Mouse (Mus musculus) megakaryocyte, embryonic 14.5 days (primary cell): ENCODE data around the gene Slc35c2. TPM values are rescaled to one million over a fixed set of nuclear protein-coding genes. Genes with fewer than 3 reads are reported as not detected.

Source experiments
- H3K27me3 ChIP-seq: replicated peaks from 2 replicates; pipeline ENCODE3; 2012; ENCODE audit warnings: inconsistent platforms
- H3K36me3 ChIP-seq: replicated peaks from 2 replicates; pipeline ENCODE3; 2012; ENCODE audit warnings: low read length, inconsistent platforms, mixed read lengths
- H3K4me1 ChIP-seq: 2 replicates; pipeline ENCODE4 v1.6.1; 2012; ENCODE audit warnings: inconsistent platforms
- H3K4me3 ChIP-seq: replicated peaks from 2 replicates; pipeline ENCODE3; 2012; ENCODE audit warnings: moderate library complexity, mild to moderate bottlenecking, inconsistent platforms
- H3K9me3 ChIP-seq: 2 replicates; pipeline ENCODE4 v1.6.1; 2012; ENCODE audit warnings: inconsistent platforms
- FLI1 ChIP-seq: IDR thresholded peaks from 2 replicates; pipeline ENCODE4 v1.6.1; 2012; ENCODE audit warnings: low read length, inconsistent platforms, mixed read lengths
- GATA1 ChIP-seq: IDR thresholded peaks from 3 replicates; pipeline ENCODE4 v1.6.1; 2012; ENCODE audit warnings: mixed read lengths, low read length, inconsistent platforms, borderline replicate concordance
- polyA plus RNA-seq: library from polyadenylated mRNA; stranded (reverse); fragments of >175 nt; gene quantifications from 2 replicates; pipeline ENCODE4 v1.2.3, GENCODE M21; 2012; ENCODE audit warnings: low replicate concordance; ENCODE audit not compliant: insufficient read depth

Gene Slc35c2
- polyA plus RNA-seq, 1 experiment = 62.9 TPM

GRCm38 (mm10) chr2:165323484-165323883 lies 35.8 kb upstream of the Slc35c2 start:
- Histone ChIP-seq H3K4me1 (peaks cover 94% of the 10 kb centered on the region), H3K27me3 (no peaks in the 10 kb centered on the region)

GRCm38 (mm10) chr2:165321981-165322735 lies 34.5 kb upstream of the Slc35c2 start:
- TF ChIP-seq FLI1 = no peak
- TF ChIP-seq GATA1 = no peak
- Histone ChIP-seq H3K36me3 (peaks cover 44% of the 10 kb centered on the region), H3K4me3 (peak overlapping the region; percentile 86), H3K9me3 (no peaks in the 10 kb centered on the region), H3K27me3 (no peaks in the 10 kb centered on the region), H3K4me1 (peaks cover 94% of the 10 kb centered on the region)

More at GRCm38 (mm10) chr2:165323484-165323883, 35.8 kb upstream of the Slc35c2 start:
- no peak for TF ChIP-seq GATA1
- no peak for TF ChIP-seq FLI1
- Histone ChIP-seq H3K36me3 (peaks cover 32% of the 10 kb centered on the region), H3K4me3 (peak overlapping the region; percentile 46), H3K9me3 (no peaks in the 10 kb centered on the region)

GRCm38 (mm10) chr2:165321381-165321888 lies 33.8 kb upstream of the Slc35c2 start:
- Histone ChIP-seq H3K9me3 (no peaks in the 10 kb centered on the region), H3K4me1 (peaks cover 95% of the 10 kb centered on the region), H3K27me3 (no peaks in the 10 kb centered on the region), H3K4me3 (peak overlapping the region; percentile 86), H3K36me3 (peaks cover 51% of the 10 kb centered on the region)
- TF ChIP-seq GATA1 (no peak), FLI1 (no peak)

- TF ChIP-seq FLI1 (no peak), GATA1 (no peak)
- Histone ChIP-seq H3K9me3 (no peaks in the 10 kb centered on the region), H3K27me3 (no peaks in the 10 kb centered on the region), H3K4me3 (peak overlapping the region; percentile 86), H3K4me1 (peaks cover 99% of the 10 kb centered on the region), H3K36me3 (peaks cover 59% of the 10 kb centered on the region)
Observed at GRCm38 (mm10) chr2:165320531-165321150, 33.0 kb upstream of the Slc35c2 start.

GRCm38 (mm10) chr2:165319503-165319902 lies 31.8 kb upstream of the Slc35c2 start:
- Histone ChIP-seq H3K9me3 (no peaks in the 10 kb centered on the region), H3K27me3 (no peaks in the 10 kb centered on the region), H3K36me3 (peaks cover 70% of the 10 kb centered on the region), H3K4me1 (peaks cover 91% of the 10 kb centered on the region), H3K4me3 (peak overlapping the region; percentile 53)
- no peak for TF ChIP-seq GATA1
- no peak for TF ChIP-seq FLI1

GRCm38 (mm10) chr2:165318941-165319340 lies 31.3 kb upstream of the Slc35c2 start:
- TF ChIP-seq GATA1 (no peak), FLI1 (no peak)
- peaks cover 71% of the 10 kb centered on the region for H3K36me3 ChIP-seq
- no peak overlapping the region for H3K4me3 ChIP-seq
- peaks cover 86% of the 10 kb centered on the region for H3K4me1 ChIP-seq
- H3K9me3 ChIP-seq = no peaks in the 10 kb centered on the region
- H3K27me3 ChIP-seq = no peaks in the 10 kb centered on the region

- no peaks in the 10 kb centered on the region for H3K27me3 ChIP-seq
- H3K4me3 ChIP-seq = peak overlapping the region; percentile 64
- H3K4me1 ChIP-seq = peaks cover 74% of the 10 kb centered on the region
- no peaks in the 10 kb centered on the region for H3K9me3 ChIP-seq
- TF ChIP-seq FLI1 (no peak), GATA1 (no peak)
- H3K36me3 ChIP-seq = peaks cover 71% of the 10 kb centered on the region
Observed at GRCm38 (mm10) chr2:165317621-165318263, 30.1 kb upstream of the Slc35c2 start.

- peaks cover 66% of the 10 kb centered on the region for H3K4me1 ChIP-seq
- no peak for TF ChIP-seq FLI1
- no peak for TF ChIP-seq GATA1
- peak overlapping the region; percentile 26 for H3K4me3 ChIP-seq
- peaks cover 71% of the 10 kb centered on the region for H3K36me3 ChIP-seq
- no peaks in the 10 kb centered on the region for H3K9me3 ChIP-seq
- no peaks in the 10 kb centered on the region for H3K27me3 ChIP-seq
Observed at GRCm38 (mm10) chr2:165316837-165317473, 29.3 kb upstream of the Slc35c2 start.

- no peaks in the 10 kb centered on the region for H3K9me3 ChIP-seq
- H3K4me3 ChIP-seq = no peak overlapping the region
- H3K27me3 ChIP-seq = no peaks in the 10 kb centered on the region
- peaks cover 61% of the 10 kb centered on the region for H3K4me1 ChIP-seq
- TF ChIP-seq GATA1 (no peak), FLI1 (no peak)
- peaks cover 76% of the 10 kb centered on the region for H3K36me3 ChIP-seq
Observed at GRCm38 (mm10) chr2:165316204-165316603, 28.5 kb upstream of the Slc35c2 start.

GRCm38 (mm10) chr2:165314197-165314596 lies 26.5 kb upstream of the Slc35c2 start:
- no peak for TF ChIP-seq FLI1
- TF ChIP-seq GATA1 = no peak
- Histone ChIP-seq H3K4me3 (no peak overlapping the region), H3K4me1 (peaks cover 45% of the 10 kb centered on the region), H3K36me3 (peaks cover 96% of the 10 kb centered on the region), H3K9me3 (no peaks in the 10 kb centered on the region), H3K27me3 (no peaks in the 10 kb centered on the region)
